Mouse (Mus musculus) kidney, postnatal 0 days (tissue): ENCODE data around the gene Mmp15. TPM values are rescaled to one million over a fixed set of nuclear protein-coding genes. Genes with fewer than 3 reads are reported as not detected.
A peak's percentile ranks its signal among the peaks of the same experiment; 100 is the strongest.

ENCODE experiments used
- ATAC-seq: fragments of 200-750 bp; cut with Nextera tagmentation; replicated peaks from 2 replicates; pipeline ENCODE4 v1.8.0; 2017; ENCODE audit warnings: low read depth, moderate number of reproducible peaks, moderate TSS enrichment, moderate library complexity; ENCODE audit not compliant: low FRiP score
- DNase-seq: peaks from one replicate; pipeline ENCODE4 v3.0.0-alpha.2; 2016; ENCODE audit warnings: low spot score
- H3K27ac ChIP-seq: fragments of 300-500 bp; sonication (generic); 2 replicates; pipeline ENCODE4 v1.5.1; 2014; ENCODE audit warnings: mild to moderate bottlenecking
- H3K27me3 ChIP-seq: fragments of 300-500 bp; sonication (generic); 2 replicates; pipeline ENCODE4 v1.6.1; 2014; ENCODE audit warnings: low read length, mixed read lengths; ENCODE audit not compliant: insufficient read depth
- H3K36me3 ChIP-seq: fragments of 300-500 bp; sonication (generic); 2 replicates; pipeline ENCODE4 v1.6.1; 2014; ENCODE audit warnings: low read length, mixed read lengths; ENCODE audit not compliant: insufficient read depth
- H3K4me1 ChIP-seq: fragments of 300-500 bp; sonication (generic); replicated peaks from 2 replicates; pipeline ENCODE4 v1.6.1; 2014; ENCODE audit warnings: antibody characterized with exemption, low read length, mixed read lengths; ENCODE audit not compliant: insufficient read depth
- H3K4me2 ChIP-seq: fragments of 300-500 bp; sonication (generic); 2 replicates; pipeline ENCODE4 v1.6.1; 2014; ENCODE audit warnings: mild to moderate bottlenecking, low read length, moderate library complexity, mixed read lengths
- H3K4me3 ChIP-seq: fragments of 300-500 bp; sonication (generic); replicated peaks from 2 replicates; pipeline ENCODE4 v1.5.1; 2014; ENCODE audit warnings: low read depth, low read length
- H3K9ac ChIP-seq: fragments of 300-500 bp; sonication (generic); 2 replicates; pipeline ENCODE4 v1.6.1; 2014; ENCODE audit warnings: low read depth, low read length
- H3K9me3 ChIP-seq: fragments of 300-500 bp; sonication (generic); replicated peaks from 2 replicates; pipeline ENCODE4 v1.6.1; 2016; ENCODE audit warnings: low read length, inconsistent platforms, mixed read lengths
- CTCF ChIP-seq: IDR thresholded peaks from 2 replicates; pipeline ENCODE4 v1.5.1; 2016; ENCODE audit warnings: antibody characterized with exemption, low read depth, mild to moderate bottlenecking, moderate library complexity
- WGBS: fragments of 180-500 bp; shearing (Covaris S2); extraction: QIAGEN DNeasy Blood & Tissue Kit; methylation state at CpG from one replicate; pipeline ENCODE4 v1.1.7; 2014; 5-methylcytosine and 5-hydroxymethylcytosine counted together
- polyA plus RNA-seq: library from polyadenylated mRNA; unstranded; fragments of >200 nt; fragmentation: Nextera tagmentation; extraction: Ambion mirVana; gene quantifications from 2 replicates; pipeline ENCODE4 v1.2.1, GENCODE M21; 2015

Gene Mmp15
- polyA plus RNA-seq, 1 experiment from 2014 or later, result 5.8 TPM

DNA sequence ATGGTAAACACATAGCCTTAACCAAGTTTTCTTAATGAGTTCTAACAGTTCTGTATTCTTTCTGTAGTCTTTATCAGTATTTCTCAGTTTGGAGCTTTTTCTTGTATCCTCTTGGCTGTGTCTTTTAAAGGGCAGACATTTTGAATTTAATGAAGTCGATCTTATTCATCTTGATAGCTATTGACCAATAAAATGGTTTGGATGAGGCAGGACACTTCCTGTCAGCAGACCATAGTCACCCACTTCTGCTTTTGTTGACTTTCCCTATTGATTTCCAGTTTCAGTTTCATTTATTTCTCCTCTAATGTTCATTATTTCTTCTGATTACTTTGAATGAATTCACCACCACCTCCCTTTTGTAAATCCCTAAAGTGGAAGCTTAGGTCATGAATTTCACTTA lies 16.4 kb upstream of the Mmp15 start:
- Histone ChIP-seq H3K36me3 (peaks cover 25% of the 10 kb centered on the region), H3K27me3 (no peaks in the 10 kb centered on the region), H3K4me1 (no peaks in the 10 kb centered on the region), H3K4me3 (no peak overlapping the region), H3K4me2 (no peak overlapping the region), H3K9ac (no peak overlapping the region), H3K27ac (no peak overlapping the region), H3K9me3 (no peaks in the 10 kb centered on the region)
- no peak for ATAC-seq
- TF ChIP-seq CTCF, result no peak
- 95% methylated on average over 1 of the region's 1 CpGs for WGBS
- DNase-seq, result no peak

GRCm38 (mm10) chr8:95336363-95336762 lies 15.7 kb upstream of the Mmp15 start:
- Histone ChIP-seq H3K36me3 (peaks cover 25% of the 10 kb centered on the region), H3K27ac (no peak overlapping the region), H3K4me1 (no peaks in the 10 kb centered on the region), H3K4me3 (no peak overlapping the region), H3K9me3 (no peaks in the 10 kb centered on the region), H3K4me2 (no peak overlapping the region), H3K9ac (no peak overlapping the region), H3K27me3 (no peaks in the 10 kb centered on the region)
- DNase-seq (no peak), ATAC-seq (no peak)
- no peak for TF ChIP-seq CTCF

DNA sequence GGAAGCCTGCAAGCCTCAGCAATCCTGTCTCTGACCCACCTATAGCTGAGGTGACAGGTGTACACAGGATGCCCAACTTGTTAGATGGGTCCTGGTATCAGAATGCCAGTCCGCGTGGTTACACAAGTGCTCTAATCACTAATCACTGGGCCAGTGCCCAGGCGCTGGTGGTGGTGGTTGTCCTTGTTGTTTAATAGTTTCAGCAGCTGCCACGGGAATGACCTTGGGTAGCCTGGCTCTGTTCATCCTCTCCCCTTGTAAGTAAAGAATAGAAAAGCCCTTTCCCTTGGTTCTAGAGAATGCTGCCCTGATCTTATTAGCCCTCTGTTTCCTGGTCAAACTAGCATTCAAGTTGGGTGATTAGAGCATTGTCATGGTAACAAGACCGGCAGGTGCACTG lies 10.3 kb upstream of the Mmp15 start:
- no peak overlapping the region for H3K4me3 ChIP-seq
- WGBS, result 69% methylated on average over 5 of the region's 5 CpGs
- ATAC-seq (no peak), DNase-seq (no peak)
- H3K9ac ChIP-seq, result no peak overlapping the region
- no peak for TF ChIP-seq CTCF
- H3K4me2 ChIP-seq, result no peak overlapping the region
- no peaks in the 10 kb centered on the region for H3K9me3 ChIP-seq
- peaks cover 37% of the 10 kb centered on the region for H3K36me3 ChIP-seq
- no peaks in the 10 kb centered on the region; the same call in 1 of the 2 replicates for H3K4me1 ChIP-seq
- 0 out of 2 replicates have a peak overlapping the region, but pooled peaks have one; percentile 15 for H3K27ac ChIP-seq
- no peaks in the 10 kb centered on the region for H3K27me3 ChIP-seq

DNA sequence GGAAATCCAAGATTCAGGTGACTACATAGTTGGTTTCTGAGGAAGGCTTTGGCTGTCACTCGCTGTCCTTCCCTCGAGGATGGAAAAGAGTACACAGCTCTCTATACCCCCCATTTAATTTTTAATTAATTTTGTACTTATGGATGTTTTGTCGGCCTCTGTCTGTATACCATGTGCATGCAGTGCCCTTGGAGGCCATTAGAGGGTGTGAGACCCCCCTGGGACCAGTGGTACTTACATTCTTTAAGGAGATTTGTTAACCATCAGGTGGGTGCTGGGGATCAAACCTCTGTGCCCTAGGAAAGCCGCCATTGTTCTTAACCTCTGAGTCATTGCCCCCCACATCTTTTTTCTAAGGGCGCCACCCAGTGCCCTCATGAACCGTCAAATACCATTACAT lies 7.4 kb upstream of the Mmp15 start:
- ATAC-seq, result no peak
- WGBS, result 84% methylated on average over 6 of the region's 6 CpGs
- Histone ChIP-seq H3K4me1 (peaks cover 4% of the 10 kb centered on the region; the same call in 1 of the 2 replicates), H3K36me3 (0 out of 2 replicates have a peak, but pooled peaks cover 20% of the 10 kb centered on the region), H3K4me3 (no peak overlapping the region), H3K9ac (no peak overlapping the region), H3K27me3 (no peaks in the 10 kb centered on the region), H3K4me2 (no peak overlapping the region), H3K9me3 (no peaks in the 10 kb centered on the region), H3K27ac (no peak overlapping the region)
- peak; percentile 46; the same call in 1 of the 2 replicates for TF ChIP-seq CTCF
- no peak for DNase-seq

GRCm38 (mm10) chr8:95346643-95347545 lies 5.2 kb upstream of the Mmp15 start:
- TF ChIP-seq CTCF, result peak; percentile 82
- ATAC-seq, result peak; percentile 34
- Histone ChIP-seq H3K4me1 (peaks cover 12% of the 10 kb centered on the region; the same call in 1 of the 2 replicates), H3K9me3 (no peaks in the 10 kb centered on the region), H3K27me3 (no peaks in the 10 kb centered on the region), H3K9ac (no peak overlapping the region), H3K36me3 (0 out of 2 replicates have a peak, but pooled peaks cover 12% of the 10 kb centered on the region), H3K4me2 (no peak overlapping the region), H3K27ac (no peak overlapping the region), H3K4me3 (no peak overlapping the region)
- 16% methylated on average over 8 of the region's 8 CpGs for WGBS
- peak; percentile 89 for DNase-seq

DNA sequence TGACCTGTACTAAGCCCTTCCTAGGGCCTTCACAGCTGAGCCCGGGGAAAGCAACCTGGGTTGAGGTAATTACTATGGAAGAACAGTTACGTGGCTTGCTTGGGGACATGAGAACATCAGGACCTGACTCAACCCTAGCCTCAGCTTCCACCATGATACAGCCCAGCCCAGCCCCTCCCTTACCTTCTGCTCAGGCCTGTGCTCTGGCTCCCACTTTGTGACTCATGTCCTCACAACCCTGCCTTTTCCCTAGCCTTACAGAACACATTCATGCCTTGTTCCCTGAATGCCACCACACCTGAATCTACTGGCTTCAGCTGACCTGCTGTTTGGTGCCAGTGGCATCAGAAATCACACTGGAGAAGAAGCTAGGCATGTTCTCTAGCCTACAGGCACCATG lies 3.7 kb upstream of the Mmp15 start:
- DNase-seq (no peak), ATAC-seq (no peak)
- Histone ChIP-seq H3K9me3 (no peaks in the 10 kb centered on the region), H3K4me1 (peaks cover 22% of the 10 kb centered on the region; the same call in 1 of the 2 replicates), H3K27me3 (no peaks in the 10 kb centered on the region), H3K4me3 (no peak overlapping the region), H3K27ac (no peak overlapping the region), H3K36me3 (0 out of 2 replicates have a peak, but pooled peaks cover 8% of the 10 kb centered on the region), H3K4me2 (no peak overlapping the region), H3K9ac (no peak overlapping the region)
- no peak for TF ChIP-seq CTCF
- WGBS, result 83% methylated on average over 2 of the region's 2 CpGs
